ENCODE assay signal across 16 mouse cellular contexts in the genomic region with DNA sequence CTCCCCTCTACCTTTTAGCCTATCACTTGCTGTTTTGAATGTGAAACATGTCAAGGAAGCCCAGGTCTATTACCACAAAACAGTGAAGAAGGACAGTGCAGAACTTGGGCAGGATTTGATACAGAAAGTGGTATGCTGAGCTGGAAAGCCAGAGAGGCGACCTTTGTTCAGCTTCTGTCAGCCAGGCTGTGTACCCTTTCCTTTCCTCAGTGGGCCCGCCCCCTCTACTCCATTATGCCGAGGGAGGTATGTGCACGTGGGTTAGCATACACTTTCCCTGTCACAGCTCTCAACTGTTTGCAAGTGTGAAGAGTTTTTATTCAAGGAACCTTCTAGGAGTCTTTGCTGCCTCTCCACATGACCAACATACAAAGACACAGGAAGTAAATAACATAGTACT. TPM values are rescaled to one million over a fixed set of nuclear protein-coding genes. Genes with fewer than 3 reads are reported as not detected.
A peak's percentile ranks its signal among the peaks of the same experiment; 100 is the strongest.
DNase-seq lines count a peak whose midpoint lies in the region; ATAC-seq and TF ChIP-seq lines count a peak whose summit lies in the region.
"Had no signal": no experiment of that assay in that cellular context is flagged by ENCODE, and none has a peak within 500 bp of the region (broad histone marks: within the 10 kb centered on the region; RNA-seq: fewer than 3 reads in every experiment).

No protein-coding gene starts in this region.

- peak; percentile 52; the same call in 1 of the 2 replicates for ATAC-seq in intestine, embryonic 15.5 days
- ATAC-seq in intestine, postnatal 0 days = no peak
- ATAC-seq in liver, postnatal 0 days = peak; percentile 72

- DNase-seq in kidney, adult 18-20 months = peak; percentile 48
- DNase-seq in kidney, postnatal 25 days = peak; percentile 53 to 64
- peak; percentile 32 for DNase-seq in liver, postnatal 0 days
- DNase-seq in testis, postnatal 14 days (ENCODE audit: low spot score) = no peak
- no peak for DNase-seq in limb, embryonic 10.5 days (ENCODE audit: low spot score)
- no peak for DNase-seq in right cerebral cortex, adult 2 months (ENCODE audit: low spot score in 2 of 2)
- DNase-seq: cerebellum, adult 11 months; cerebellum, postnatal 25 days; heart, adult 11 months; heart, postnatal 14 days; right cerebral cortex, postnatal 25 days had no signal

- H3K4me1 ChIP-seq in intestine, embryonic 15.5 days (replicated peaks) = peaks cover 25% of the 10 kb centered on the region
- H3K4me1 ChIP-seq in intestine, postnatal 0 days (replicated peaks; ENCODE audit: control insufficient read depth, insufficient read depth, low read length) = no peaks in the 10 kb centered on the region
- H3K4me1 ChIP-seq in liver, postnatal 0 days (ENCODE audit: insufficient read depth) = peaks cover 6% of the 10 kb centered on the region; the same call in 1 of the 2 replicates
- H3K4me1 ChIP-seq in limb, embryonic 10.5 days = peaks cover 27% of the 10 kb centered on the region

- no peaks in the 10 kb centered on the region for H3K9me3 ChIP-seq in intestine, embryonic 15.5 days
- no peaks in the 10 kb centered on the region for H3K9me3 ChIP-seq in intestine, postnatal 0 days (ENCODE audit: control insufficient read depth)
- H3K9me3 ChIP-seq in liver, postnatal 0 days (ENCODE audit: low read length) = no peaks in the 10 kb centered on the region
- no peaks in the 10 kb centered on the region for H3K9me3 ChIP-seq in limb, embryonic 10.5 days (replicated peaks)
- H3K9me3 ChIP-seq: limb, embryonic 13.5 days; megakaryocyte, embryonic 14.5 days had no signal

- no peak overlapping the region for H3K27ac ChIP-seq in intestine, embryonic 15.5 days
- no peak overlapping the region for H3K27ac ChIP-seq in intestine, postnatal 0 days (ENCODE audit: low read depth, low read length)
- H3K27ac ChIP-seq in liver, postnatal 0 days (ENCODE audit: low read depth) = peak overlapping the region; percentile 46
- H3K27ac ChIP-seq in limb, embryonic 10.5 days = no peak overlapping the region
- H3K27ac ChIP-seq: hindbrain, embryonic 14.5 days; limb, embryonic 13.5 days had no signal

- no peaks in the 10 kb centered on the region for H3K36me3 ChIP-seq in intestine, embryonic 15.5 days
- no peaks in the 10 kb centered on the region for H3K36me3 ChIP-seq in intestine, postnatal 0 days (ENCODE audit: control insufficient read depth, insufficient read depth)
- H3K36me3 ChIP-seq in liver, postnatal 0 days (replicated peaks; ENCODE audit: insufficient read depth, low read length) = no peaks in the 10 kb centered on the region
- peaks cover 13% of the 10 kb centered on the region for H3K36me3 ChIP-seq in limb, embryonic 10.5 days

- H3K9ac ChIP-seq in intestine, embryonic 15.5 days = no peak overlapping the region
- no peak overlapping the region for H3K9ac ChIP-seq in intestine, postnatal 0 days (ENCODE audit: low read depth, low read length)
- no peak overlapping the region for H3K9ac ChIP-seq in liver, postnatal 0 days (replicated peaks)
- H3K9ac ChIP-seq: hindbrain, embryonic 14.5 days; limb, embryonic 13.5 days had no signal

- H3K4me2 ChIP-seq in intestine, embryonic 15.5 days (replicated peaks) = no peak overlapping the region
- no peak overlapping the region for H3K4me2 ChIP-seq in intestine, postnatal 0 days (replicated peaks; ENCODE audit: low read depth)
- H3K4me2 ChIP-seq in liver, postnatal 0 days (ENCODE audit: low read depth, low read length) = 0 out of 2 replicates have a peak overlapping the region, but pooled peaks have one; percentile 14
- H3K4me2 ChIP-seq: hindbrain, embryonic 14.5 days; limb, embryonic 13.5 days had no signal

- 36% methylated on average over 4 of the region's 4 CpGs for WGBS in intestine, embryonic 15.5 days
- WGBS in intestine, postnatal 0 days = 21% methylated on average over 4 of the region's 4 CpGs
- WGBS in liver, postnatal 0 days (ENCODE audit: insufficient replicate concordance) = 45% methylated on average over 4 of the region's 4 CpGs
- 66% methylated on average over 4 of the region's 4 CpGs for WGBS in limb, embryonic 10.5 days

- H3K4me3 ChIP-seq in intestine, embryonic 15.5 days (replicated peaks) = no peak overlapping the region
- H3K4me3 ChIP-seq in intestine, postnatal 0 days (ENCODE audit: low read depth, low read length) = no peak overlapping the region
- no peak overlapping the region for H3K4me3 ChIP-seq in liver, postnatal 0 days (ENCODE audit: low read depth, low read length)
- H3K4me3 ChIP-seq in limb, embryonic 10.5 days = no peak overlapping the region
- H3K4me3 ChIP-seq: limb, embryonic 13.5 days; megakaryocyte, embryonic 14.5 days had no signal

- no peak for TF ChIP-seq CTCF in intestine, postnatal 0 days (IDR thresholded peaks at IDR 0.05; ENCODE audit: low read depth)
- no peak for TF ChIP-seq CTCF in liver, postnatal 0 days (IDR thresholded peaks at IDR 0.05; ENCODE audit: low read depth)

- no peaks in the 10 kb centered on the region for H3K27me3 ChIP-seq in intestine, embryonic 15.5 days (replicated peaks)
- no peaks in the 10 kb centered on the region for H3K27me3 ChIP-seq in intestine, postnatal 0 days (replicated peaks; ENCODE audit: control insufficient read depth, insufficient read depth, low read length)
- no peaks in the 10 kb centered on the region for H3K27me3 ChIP-seq in liver, postnatal 0 days (ENCODE audit: insufficient read depth, low read length)
- H3K27me3 ChIP-seq in limb, embryonic 10.5 days (ENCODE audit: low read depth, poor library complexity, severe bottlenecking) = no peaks in the 10 kb centered on the region
- H3K27me3 ChIP-seq: limb, embryonic 13.5 days had no signal

- no peak for TF ChIP-seq EP300 in liver, postnatal 0 days (IDR thresholded peaks at IDR 0.05; ENCODE audit: low read depth)

RNA-seq across cellular contexts. Expression of a gene that starts 6.0 kb away (rescaled TPM):
- polyA plus RNA-seq in intestine, embryonic 15.5 days (2015; fragmentation: Nextera tagmentation; extraction: Ambion mirVana) = 13.8 and 14.2 TPM in 2 replicates
- polyA plus RNA-seq in intestine, postnatal 0 days (2015; fragmentation: Nextera tagmentation; extraction: Ambion mirVana) = 3.0 and 3.1 TPM in 2 replicates
- polyA plus RNA-seq in liver, postnatal 0 days (2015; fragmentation: Nextera tagmentation; extraction: Ambion mirVana) = 1.2 and 1.6 TPM in 2 replicates
- 28.0 and 34.2 TPM in 2 replicates for polyA plus RNA-seq in limb, embryonic 10.5 days (2016; fragmentation: Nextera tagmentation; extraction: Ambion mirVana)

RNA-seq across cellular contexts. Expression of a gene that starts 6.1 kb away (rescaled TPM):
- polyA plus RNA-seq in intestine, embryonic 15.5 days (2015; fragmentation: Nextera tagmentation; extraction: Ambion mirVana) = 14.5 and 14.6 TPM in 2 replicates
- 3.4 and 3.5 TPM in 2 replicates for polyA plus RNA-seq in intestine, postnatal 0 days (2015; fragmentation: Nextera tagmentation; extraction: Ambion mirVana)
- 4.1 and 4.6 TPM in 2 replicates for polyA plus RNA-seq in liver, postnatal 0 days (2015; fragmentation: Nextera tagmentation; extraction: Ambion mirVana)
- polyA plus RNA-seq in limb, embryonic 10.5 days (2016; fragmentation: Nextera tagmentation; extraction: Ambion mirVana) = 35.3 and 37.8 TPM in 2 replicates

RNA-seq across cellular contexts. Expression of a gene that starts 21.0 kb away (rescaled TPM):
- 0.42 and 0.49 TPM in 2 replicates for polyA plus RNA-seq in intestine, embryonic 15.5 days (2015; fragmentation: Nextera tagmentation; extraction: Ambion mirVana)
- 0.05 and 0.18 TPM in 2 replicates for polyA plus RNA-seq in intestine, postnatal 0 days (2015; fragmentation: Nextera tagmentation; extraction: Ambion mirVana)
- 0.11 TPM in 1 of 2 replicates, not detected in the other for polyA plus RNA-seq in liver, postnatal 0 days (2015; fragmentation: Nextera tagmentation; extraction: Ambion mirVana)
- polyA plus RNA-seq in limb, embryonic 10.5 days (2016; fragmentation: Nextera tagmentation; extraction: Ambion mirVana) = 0.49 and 0.66 TPM in 2 replicates

RNA-seq across cellular contexts. Expression of a gene that starts 50.7 kb away (rescaled TPM):
- polyA plus RNA-seq in intestine, embryonic 15.5 days (2015; fragmentation: Nextera tagmentation; extraction: Ambion mirVana) = 2,172 and 2,428 TPM in 2 replicates
- 1,370 and 1,375 TPM in 2 replicates for polyA plus RNA-seq in intestine, postnatal 0 days (2015; fragmentation: Nextera tagmentation; extraction: Ambion mirVana)
- 1,354 and 1,414 TPM in 2 replicates for polyA plus RNA-seq in liver, postnatal 0 days (2015; fragmentation: Nextera tagmentation; extraction: Ambion mirVana)
- 1,689 and 1,952 TPM in 2 replicates for polyA plus RNA-seq in limb, embryonic 10.5 days (2016; fragmentation: Nextera tagmentation; extraction: Ambion mirVana)

Comparison
In these comparisons a context has a peak if more than half of its experiments do, and no peak if none do; other contexts are left out.
1. DNase-seq: peak in kidney, adult 18-20 months (single experiment), kidney, postnatal 25 days (2 of 2) and liver, postnatal 0 days (single experiment); none in testis, postnatal 14 days (single experiment), limb, embryonic 10.5 days (single experiment) and right cerebral cortex, adult 2 months (0 of 2).